Mouse (Mus musculus) layer of hippocampus, adult 11-12 months (tissue): ENCODE data around the gene Gatc.
"Not testable (repeated sequence)": the region's sequence is repeated elsewhere in the genome, so short reads cannot be mapped to it uniquely, and the experiment has no call there.

Experiments
- DNase-seq: peaks from one replicate; pipeline ENCODE4 v3.0.0; 2022; ENCODE audit warnings: low spot score

The Gatc gene

GRCm38 (mm10) chr5:115330955-115331354 is 10.0 kb downstream of the Gatc start:
- DNase-seq: peak; percentile 48

GRCm38 (mm10) chr5:115327610-115328548 is 13.1 kb downstream of the Gatc start:
- DNase-seq: peak; percentile 48

GRCm38 (mm10) chr5:115326875-115327609 is 13.9 kb downstream of the Gatc start, which contains the start of gene Srsf9:
Gene Srsf9 (plus strand): TSS chr5:115327177.
- peak; percentile 93 for DNase-seq

GRCm38 (mm10) chr5:115326256-115326831 is 14.6 kb downstream of the Gatc start:
- DNase-seq: no peak

- DNase-seq: peak; percentile 75
Observed at GRCm38 (mm10) chr5:115319004-115319940, 21.7 kb downstream of the Gatc start.

DNA sequence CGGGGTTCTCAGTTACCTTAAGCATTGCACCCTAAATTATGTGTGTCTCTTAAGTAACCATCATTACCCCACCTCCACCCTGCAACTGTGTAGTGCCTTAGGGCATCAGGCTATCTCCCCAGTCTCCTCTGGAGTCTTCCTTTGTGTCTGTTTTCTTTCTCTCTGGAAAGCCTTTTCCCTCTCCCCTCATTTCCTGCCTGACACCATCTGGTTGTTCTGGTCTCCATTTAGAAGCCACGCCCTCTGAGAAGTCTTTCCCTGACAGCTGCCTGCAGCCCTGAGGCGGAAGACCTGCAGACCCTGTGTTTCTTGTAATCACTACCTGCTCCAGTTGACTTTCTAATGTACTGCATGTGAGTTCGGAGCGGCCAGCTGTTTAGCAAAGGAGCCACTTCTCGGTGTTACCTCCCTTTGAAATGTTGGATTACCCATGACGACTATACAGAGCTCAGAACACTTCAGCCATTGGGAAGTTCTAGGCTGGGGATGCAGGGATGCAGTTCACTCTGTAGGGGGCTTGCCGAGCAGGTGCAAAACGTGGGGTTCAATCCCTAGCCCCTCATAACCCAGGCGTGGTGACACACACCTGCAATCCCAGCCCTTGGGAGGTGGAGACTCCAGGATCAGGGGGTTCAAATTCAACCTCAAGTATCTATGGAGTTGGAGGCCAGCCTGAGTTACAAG is 23.2 kb downstream of the Gatc start:
- DNase-seq: no peak

DNA sequence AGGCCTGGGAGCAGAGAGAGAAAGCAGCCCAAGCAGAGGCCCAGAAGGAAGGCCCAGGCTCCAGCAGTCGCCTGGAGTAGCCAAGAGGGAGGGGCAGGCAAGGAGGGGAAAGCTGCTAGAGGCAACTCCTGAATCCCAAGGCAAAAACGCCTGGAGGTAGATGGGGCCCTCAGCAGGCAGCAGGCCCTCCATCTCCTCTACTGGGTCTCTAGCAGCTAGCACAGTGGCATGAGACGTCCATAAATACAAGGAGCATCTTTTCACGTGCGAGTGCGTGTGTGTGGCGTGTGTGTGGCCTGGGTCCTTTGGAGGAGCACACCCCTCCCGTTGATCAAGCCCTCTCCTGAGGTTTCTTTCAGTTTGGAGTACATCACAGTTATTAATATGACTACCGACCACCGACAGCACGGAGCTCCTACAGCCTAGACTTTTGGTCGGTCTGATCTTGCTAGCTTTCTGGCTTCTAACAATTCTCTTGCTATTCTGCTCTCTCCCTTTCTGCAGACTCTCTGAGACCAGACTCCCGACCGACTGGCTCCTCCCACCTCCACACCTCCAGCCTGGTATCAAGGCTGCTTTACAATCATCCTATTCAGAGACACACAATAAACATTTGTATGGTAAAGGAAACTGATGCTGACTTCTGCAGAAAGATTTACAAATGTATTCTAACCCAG is 23.9 kb downstream of the Gatc start:
- DNase-seq: no peak

- no peak for DNase-seq
Observed at GRCm38 (mm10) chr5:115313668-115313943, 27.4 kb downstream of the Gatc start.

DNA sequence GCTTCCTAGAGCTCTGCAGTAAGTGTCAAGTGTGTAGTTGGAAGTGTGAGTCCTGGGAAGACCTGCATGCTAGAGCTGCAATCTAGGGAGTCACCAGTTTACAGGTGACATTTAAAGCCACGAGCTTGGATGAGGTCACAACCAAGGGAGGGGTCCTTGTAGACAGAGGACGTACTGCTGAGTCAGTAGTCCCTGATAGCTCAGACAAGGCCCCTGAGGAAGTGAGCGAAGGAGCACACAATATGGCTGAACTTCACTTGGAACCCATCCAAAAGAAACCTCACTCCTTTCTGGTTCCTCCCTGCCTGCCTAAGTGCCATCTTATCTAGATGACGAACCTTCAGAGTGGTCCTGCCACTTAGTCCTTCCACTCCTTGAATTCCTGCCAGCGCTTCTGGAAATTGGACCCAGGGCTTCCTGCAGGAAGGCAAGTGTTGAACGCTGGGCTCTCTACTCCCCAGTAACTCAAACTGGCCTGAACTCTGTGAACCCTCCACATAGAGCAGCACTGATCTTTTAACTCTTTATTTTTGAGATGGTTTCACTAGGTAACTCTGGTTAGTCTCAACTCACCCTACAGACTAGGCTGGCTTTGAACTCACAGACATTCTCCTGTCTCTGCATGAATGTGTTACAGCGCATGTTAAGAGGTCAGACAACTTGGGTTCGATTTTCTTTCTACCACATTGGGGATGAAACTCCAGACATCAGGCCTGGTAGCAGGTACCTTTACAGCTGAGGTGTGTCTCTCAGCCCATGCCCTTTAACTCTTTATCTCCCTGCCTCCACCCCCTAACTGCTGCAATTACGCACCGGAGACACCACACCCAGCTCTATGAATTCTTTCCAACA is 27.9 kb downstream of the Gatc start:
- no peak for DNase-seq

DNA sequence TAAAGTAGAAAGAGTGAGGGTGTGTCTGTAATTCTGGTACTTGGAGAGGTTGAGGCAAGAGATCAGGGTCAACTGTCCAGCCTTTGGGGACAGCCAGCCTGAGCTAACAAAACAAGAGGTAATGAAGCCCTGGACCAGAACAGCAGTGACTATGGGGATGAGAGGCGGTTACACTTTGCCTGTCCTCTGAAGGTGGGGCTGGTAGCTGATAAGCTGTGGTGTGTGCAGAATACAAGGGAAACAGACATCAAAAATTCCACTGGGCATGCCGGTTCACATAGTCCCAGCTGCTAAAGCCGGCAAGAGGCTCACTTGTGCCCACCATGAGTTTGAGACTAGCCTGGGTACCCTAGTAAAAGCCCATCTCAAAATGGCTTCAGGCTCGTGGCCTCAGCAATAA is 28.6 kb downstream of the Gatc start:
- no peak for DNase-seq

- DNase-seq: not testable (repeated sequence)
Observed at GRCm38 (mm10) chr5:115302190-115302589, 38.8 kb downstream of the Gatc start.

GRCm38 (mm10) chr5:115301615-115302014 is 39.4 kb downstream of the Gatc start:
- no peak for DNase-seq

GRCm38 (mm10) chr5:115300792-115301614 is 40.0 kb downstream of the Gatc start, which contains the start of gene Dynll1:
Gene Dynll1 (minus strand): TSS chr5:115300999.
- peak; percentile 99 for DNase-seq

DNA sequence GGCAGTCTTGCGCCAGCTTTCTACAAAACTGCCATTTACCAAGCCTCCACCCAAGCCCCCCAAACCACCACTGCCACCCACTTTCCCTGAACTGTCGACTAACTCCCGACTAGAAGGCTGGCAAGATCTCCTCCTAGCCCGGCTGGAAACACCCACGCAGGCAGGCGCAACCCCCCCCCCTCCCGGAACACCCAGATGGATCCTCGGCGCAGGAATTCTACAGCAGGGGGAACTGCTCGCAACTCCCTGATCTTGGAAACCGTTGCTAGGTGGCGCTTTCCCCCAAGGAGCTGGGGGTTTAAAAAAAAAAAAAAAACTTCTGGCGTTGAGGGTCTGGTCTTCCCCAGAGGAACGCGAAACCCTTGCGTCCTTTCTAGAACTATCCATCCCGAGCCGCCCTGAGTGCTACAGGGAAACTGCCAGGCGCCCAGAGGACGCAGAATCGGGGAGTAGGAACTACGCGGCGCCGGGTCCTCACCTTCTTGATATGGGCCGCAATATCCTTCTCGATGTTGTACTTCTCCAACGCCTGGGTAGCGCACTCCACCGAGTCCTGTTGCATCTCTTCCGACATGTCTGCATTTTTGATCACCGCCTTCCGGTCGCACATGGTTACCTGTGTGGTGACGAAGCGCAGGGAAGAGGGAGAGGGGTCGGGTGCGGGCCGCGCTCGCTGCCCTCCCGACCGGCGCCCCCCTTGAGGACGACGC is 40.8 kb downstream of the Gatc start:
- DNase-seq: peak; percentile 62

DNA sequence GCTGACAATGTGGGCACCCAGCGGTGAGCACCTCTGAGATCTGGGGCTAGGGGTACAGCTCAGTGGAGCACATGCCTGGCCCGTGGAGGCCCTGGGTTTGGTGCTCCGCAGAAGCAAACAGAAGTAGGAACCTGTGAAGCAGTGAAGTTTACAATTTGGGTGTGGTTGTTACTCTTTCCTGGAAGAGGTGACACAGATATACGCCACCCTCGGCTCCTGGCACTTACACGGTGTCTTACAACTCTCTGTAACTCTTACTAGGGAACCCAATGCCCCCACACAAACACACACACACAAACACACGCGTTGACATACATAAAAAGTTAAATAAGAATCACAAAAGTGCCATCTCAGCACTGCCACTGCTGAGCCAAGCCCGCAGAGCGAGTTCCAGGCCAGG is 44.6 kb downstream of the Gatc start:
- DNase-seq: no peak

DNA sequence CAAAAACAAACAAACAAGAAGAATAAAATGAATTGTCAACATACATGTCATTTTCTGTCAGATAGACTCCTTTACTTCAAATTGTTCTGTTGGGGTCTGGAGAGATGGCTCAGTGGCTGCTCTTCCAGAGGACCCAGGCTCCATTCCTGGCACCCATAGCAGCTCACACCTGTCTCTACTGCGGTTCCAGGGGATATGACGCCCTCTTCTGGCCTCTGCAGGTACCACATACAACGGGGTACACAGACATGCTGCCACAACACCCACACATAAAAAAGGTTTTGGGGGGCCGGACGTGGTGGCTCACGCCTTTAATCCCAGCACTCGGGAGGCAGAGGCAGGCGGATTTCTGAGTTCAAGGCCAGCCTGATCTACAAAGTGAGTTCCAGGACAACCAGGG is 46.8 kb downstream of the Gatc start:
- no peak for DNase-seq

DNA sequence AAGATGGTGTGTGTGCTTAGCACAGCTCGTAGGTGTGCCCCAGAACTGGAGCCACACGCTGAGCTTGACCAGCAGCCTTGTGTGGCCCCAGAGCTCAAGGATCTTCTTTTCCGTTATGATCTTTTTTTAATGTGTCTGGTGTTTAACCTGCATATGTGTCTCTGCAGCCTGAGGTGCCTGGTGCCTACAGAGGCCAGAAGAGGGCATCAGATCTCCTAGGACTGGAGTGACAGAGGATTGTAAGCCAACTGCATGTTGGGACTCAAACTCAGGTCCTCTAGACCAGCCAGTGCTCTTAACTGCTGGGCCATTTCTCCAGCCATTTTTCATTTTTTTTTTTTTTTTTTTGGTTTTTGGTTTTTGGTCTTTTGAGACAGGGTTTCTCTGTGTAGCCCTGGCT is 56.2 kb downstream of the Gatc start:
- no peak for DNase-seq
